Mouse (Mus musculus): Measurements from ENCODE around the gene Crb2. TPM values are rescaled to one million over a fixed set of nuclear protein-coding genes. Genes with fewer than 3 reads are reported as not detected.

Crb2 gene
- polyA plus RNA-seq (2016; fragmentation: Nextera tagmentation; extraction: Ambion mirVana) = 9.1 and 9.5 TPM in 2 replicates

- Histone ChIP-seq H3K27me3 (replicated peaks) (no peaks in the 10 kb centered on the region), H3K4me1 (peaks cover 53% of the 10 kb centered on the region), H3K4me2 (replicated peaks) (peak within 1 kb of the TSS; percentile 61), H3K9me3 (no peaks in the 10 kb centered on the region), H3K4me3 (peak within 1 kb of the TSS; percentile 38), H3K36me3 (no peaks in the 10 kb centered on the region), H3K27ac (0 out of 2 replicates have a peak within 1 kb of the TSS, but pooled peaks have one; percentile 26), H3K9ac (peak within 1 kb of the TSS; percentile 45)
- WGBS = under 1% methylated on average over 18 of the region's 18 CpGs
- peak; percentile 10; the same call in 1 of the 2 replicates for ATAC-seq (ENCODE audit: low FRiP score, low read depth)
Measured at GRCm38 (mm10) chr2:37776016-37776415, at the start of gene Crb2. TSS of gene Crb2 (plus strand) at chr2:37776249.

- Histone ChIP-seq H3K4me3 (no peak overlapping the region), H3K9ac (no peak overlapping the region), H3K9me3 (no peaks in the 10 kb centered on the region), H3K27ac (no peak overlapping the region), H3K27me3 (replicated peaks) (no peaks in the 10 kb centered on the region), H3K4me2 (replicated peaks) (no peak overlapping the region), H3K36me3 (no peaks in the 10 kb centered on the region), H3K4me1 (0 out of 2 replicates have a peak, but pooled peaks cover 10% of the 10 kb centered on the region)
- 90% methylated on average over 5 of the region's 5 CpGs for WGBS
- no peak for ATAC-seq (ENCODE audit: low FRiP score, low read depth)
Measured at GRCm38 (mm10) chr2:37731241-37731801, 44.7 kb upstream of the Crb2 start.

- WGBS = 18% methylated on average over 17 of the region's 17 CpGs
- ATAC-seq (ENCODE audit: low FRiP score, low read depth) = peak; percentile 63; the same call in 1 of the 2 replicates
- H3K9ac ChIP-seq = peak overlapping the region; percentile 13; the same call in 1 of the 2 replicates
- no peaks in the 10 kb centered on the region for H3K36me3 ChIP-seq
- no peak overlapping the region for H3K4me3 ChIP-seq
- no peak overlapping the region for H3K27ac ChIP-seq
- H3K27me3 ChIP-seq (replicated peaks) = no peaks in the 10 kb centered on the region
- 0 out of 2 replicates have a peak, but pooled peaks cover 10% of the 10 kb centered on the region for H3K4me1 ChIP-seq
- peak overlapping the region; percentile 48 for H3K4me2 ChIP-seq (replicated peaks)
- H3K9me3 ChIP-seq = no peaks in the 10 kb centered on the region
Measured at GRCm38 (mm10) chr2:37734979-37735806, 40.9 kb upstream of the Crb2 start.

DNA sequence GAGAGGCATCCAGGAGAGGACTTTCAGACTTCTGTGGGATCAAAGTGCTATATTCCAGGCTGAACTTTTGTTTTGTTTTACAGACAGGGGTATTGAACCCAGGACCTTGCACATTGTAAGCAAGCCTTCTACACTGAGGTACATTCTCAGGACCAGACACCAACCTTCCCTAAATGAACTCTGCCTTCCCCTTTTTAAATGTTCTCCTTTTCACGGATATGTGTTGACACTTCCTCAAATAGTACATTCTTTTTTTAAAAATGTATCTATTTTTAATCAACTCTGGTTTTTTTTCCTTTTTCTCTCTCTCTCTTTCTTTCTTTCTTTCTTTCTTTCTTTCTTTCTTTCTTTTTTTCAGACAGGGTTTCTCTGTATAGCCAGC, 40.3 kb upstream of the Crb2 start:
- Histone ChIP-seq H3K4me1 (0 out of 2 replicates have a peak, but pooled peaks cover 10% of the 10 kb centered on the region), H3K9me3 (no peaks in the 10 kb centered on the region), H3K4me3 (no peak overlapping the region), H3K36me3 (no peaks in the 10 kb centered on the region), H3K27ac (no peak overlapping the region), H3K27me3 (replicated peaks) (no peaks in the 10 kb centered on the region), H3K9ac (no peak overlapping the region), H3K4me2 (replicated peaks) (peak overlapping the region; percentile 48)
- WGBS = 67% methylated on average over 1 of the region's 1 CpGs
- ATAC-seq (ENCODE audit: low FRiP score, low read depth) = no peak

GRCm38 (mm10) chr2:37741806-37742554, 34.1 kb upstream of the Crb2 start:
- 82% methylated on average over 20 of the region's 20 CpGs for WGBS
- no peaks in the 10 kb centered on the region for H3K36me3 ChIP-seq
- H3K9ac ChIP-seq = no peak overlapping the region
- H3K27me3 ChIP-seq (replicated peaks) = no peaks in the 10 kb centered on the region
- H3K9me3 ChIP-seq = no peaks in the 10 kb centered on the region
- no peak overlapping the region for H3K4me3 ChIP-seq
- no peak overlapping the region for H3K27ac ChIP-seq
- no peak for ATAC-seq (ENCODE audit: low FRiP score, low read depth)
- H3K4me2 ChIP-seq (replicated peaks) = no peak overlapping the region
- no peaks in the 10 kb centered on the region for H3K4me1 ChIP-seq

GRCm38 (mm10) chr2:37744773-37745395, 31.2 kb upstream of the Crb2 start:
- no peak overlapping the region for H3K4me3 ChIP-seq
- H3K36me3 ChIP-seq = no peaks in the 10 kb centered on the region
- H3K9me3 ChIP-seq = no peaks in the 10 kb centered on the region
- H3K9ac ChIP-seq = no peak overlapping the region
- no peak overlapping the region for H3K4me2 ChIP-seq (replicated peaks)
- no peak overlapping the region for H3K27ac ChIP-seq
- no peak for ATAC-seq (ENCODE audit: low FRiP score, low read depth)
- H3K27me3 ChIP-seq (replicated peaks) = 0 out of 2 replicates have a peak, but pooled peaks cover 2% of the 10 kb centered on the region
- 90% methylated on average over 10 of the region's 10 CpGs for WGBS
- no peaks in the 10 kb centered on the region for H3K4me1 ChIP-seq

GRCm38 (mm10) chr2:37746293-37747049, 29.6 kb upstream of the Crb2 start:
- H3K9ac ChIP-seq = no peak overlapping the region
- H3K4me2 ChIP-seq (replicated peaks) = no peak overlapping the region
- no peak overlapping the region for H3K27ac ChIP-seq
- no peaks in the 10 kb centered on the region for H3K36me3 ChIP-seq
- no peak overlapping the region for H3K4me3 ChIP-seq
- H3K27me3 ChIP-seq (replicated peaks) = 0 out of 2 replicates have a peak, but pooled peaks cover 2% of the 10 kb centered on the region
- whole genome bisulfite sequencing = 86% methylated on average over 5 of the region's 5 CpGs
- no peaks in the 10 kb centered on the region for H3K9me3 ChIP-seq
- H3K4me1 ChIP-seq = no peaks in the 10 kb centered on the region
- no peak for ATAC-seq (ENCODE audit: low FRiP score, low read depth)

GRCm38 (mm10) chr2:37747909-37748308, 28.1 kb upstream of the Crb2 start:
- Histone ChIP-seq H3K9me3 (no peaks in the 10 kb centered on the region), H3K4me1 (no peaks in the 10 kb centered on the region), H3K9ac (no peak overlapping the region), H3K27ac (no peak overlapping the region), H3K4me3 (no peak overlapping the region), H3K36me3 (no peaks in the 10 kb centered on the region), H3K4me2 (replicated peaks) (no peak overlapping the region), H3K27me3 (replicated peaks) (0 out of 2 replicates have a peak, but pooled peaks cover 2% of the 10 kb centered on the region)
- ATAC-seq (ENCODE audit: low FRiP score, low read depth) = no peak
- WGBS = 45% methylated on average over 2 of the region's 2 CpGs

DNA sequence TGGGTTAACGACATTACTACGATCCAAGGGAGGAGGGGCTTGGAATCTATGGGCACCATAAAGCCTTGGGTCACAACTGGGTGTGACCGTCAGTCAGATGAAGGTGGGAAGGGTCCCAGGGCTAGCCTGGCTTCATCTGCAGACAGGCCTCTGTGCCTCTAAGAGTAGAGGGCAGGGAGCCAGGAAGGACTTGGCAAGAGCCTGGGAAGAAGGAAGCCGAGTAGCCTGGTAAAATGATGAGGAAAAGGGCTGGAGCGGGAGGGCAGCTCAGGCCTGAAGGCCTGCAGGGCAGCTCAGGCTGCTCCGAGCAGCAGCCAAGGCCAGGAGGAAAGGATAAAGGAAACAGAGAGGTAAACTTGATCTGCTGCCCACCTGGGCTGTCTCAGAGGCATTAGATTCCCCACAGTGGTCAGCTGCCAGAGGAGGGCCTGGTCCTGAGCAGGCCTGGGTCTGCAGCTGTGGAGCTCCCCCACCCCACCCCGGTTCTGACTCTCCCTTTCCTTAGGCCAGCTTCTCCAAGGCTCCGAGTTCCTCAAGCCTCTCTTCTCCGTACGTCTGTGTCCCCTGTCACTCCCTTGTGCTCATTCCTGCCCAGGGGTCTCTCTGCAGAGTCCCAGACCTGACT, 27.5 kb upstream of the Crb2 start:
- H3K4me1 ChIP-seq = no peaks in the 10 kb centered on the region
- no peaks in the 10 kb centered on the region for H3K36me3 ChIP-seq
- H3K9me3 ChIP-seq = no peaks in the 10 kb centered on the region
- no peak overlapping the region for H3K27ac ChIP-seq
- no peak for ATAC-seq (ENCODE audit: low FRiP score, low read depth)
- no peak overlapping the region for H3K4me2 ChIP-seq (replicated peaks)
- no peak overlapping the region for H3K9ac ChIP-seq
- peaks cover 2% of the 10 kb centered on the region; the same call in 1 of the 2 replicates for H3K27me3 ChIP-seq (replicated peaks)
- 46% methylated on average over 10 of the region's 10 CpGs for WGBS
- H3K4me3 ChIP-seq = no peak overlapping the region

DNA sequence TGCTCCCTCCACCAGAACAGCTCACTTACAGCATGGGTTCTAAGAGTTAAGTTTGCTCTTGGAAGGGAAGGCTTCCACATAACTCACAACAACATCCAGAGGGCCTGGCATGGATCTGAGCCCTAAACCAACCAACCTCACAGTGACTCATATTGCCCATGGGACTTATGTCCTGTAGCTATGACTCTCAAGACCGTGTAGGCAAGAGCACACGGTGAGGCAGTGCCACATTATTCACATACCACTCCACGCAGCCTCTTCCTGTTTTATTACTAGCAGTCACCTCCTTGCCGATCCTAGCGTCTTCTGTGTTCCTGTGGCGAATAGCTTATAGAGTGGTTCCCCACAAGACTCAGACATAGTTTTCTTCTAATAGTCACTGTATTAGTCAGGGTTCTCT, 26.7 kb upstream of the Crb2 start:
- Histone ChIP-seq H3K4me1 (no peaks in the 10 kb centered on the region), H3K27me3 (replicated peaks) (peaks cover 2% of the 10 kb centered on the region; the same call in 1 of the 2 replicates), H3K9me3 (no peaks in the 10 kb centered on the region), H3K9ac (no peak overlapping the region), H3K36me3 (no peaks in the 10 kb centered on the region), H3K27ac (no peak overlapping the region), H3K4me3 (no peak overlapping the region), H3K4me2 (replicated peaks) (no peak overlapping the region)
- WGBS = 68% methylated on average over 6 of the region's 6 CpGs
- ATAC-seq (ENCODE audit: low FRiP score, low read depth) = no peak

DNA sequence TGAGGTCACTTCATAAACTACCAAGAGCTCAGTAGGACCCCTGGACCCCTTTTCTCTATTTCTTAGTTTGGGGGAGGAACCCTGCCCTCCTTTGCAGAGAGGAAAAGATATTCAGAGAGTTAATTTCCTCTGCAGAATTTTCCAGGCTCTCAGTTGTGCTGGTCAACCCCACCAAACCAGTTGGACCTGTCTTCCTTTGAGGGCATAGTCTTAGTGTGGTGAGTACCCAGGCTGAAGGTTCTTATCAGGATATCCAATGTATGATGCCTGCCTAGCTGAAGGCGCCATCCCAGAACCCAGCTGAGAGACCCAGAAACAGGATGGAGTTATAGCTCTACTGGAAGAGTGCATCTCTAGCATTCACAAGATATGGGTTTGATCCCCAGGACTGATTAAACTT, 24.9 kb upstream of the Crb2 start:
- H3K27me3 ChIP-seq (replicated peaks) = peaks cover 2% of the 10 kb centered on the region; the same call in 1 of the 2 replicates
- 95% methylated on average over 1 of the region's 1 CpGs for WGBS

More for the DNA sequence above, 24.9 kb upstream of the Crb2 start:
- H3K36me3 ChIP-seq = no peaks in the 10 kb centered on the region
- H3K9me3 ChIP-seq = no peaks in the 10 kb centered on the region
- no peak overlapping the region for H3K9ac ChIP-seq
- no peak overlapping the region for H3K4me3 ChIP-seq
- ATAC-seq (ENCODE audit: low FRiP score, low read depth) = no peak
- no peak overlapping the region for H3K27ac ChIP-seq
- H3K4me1 ChIP-seq = no peaks in the 10 kb centered on the region; the same call in 1 of the 2 replicates
- H3K4me2 ChIP-seq (replicated peaks) = no peak overlapping the region
